Mouse (Mus musculus): ENCODE results near the gene Phf21a.

DNA sequence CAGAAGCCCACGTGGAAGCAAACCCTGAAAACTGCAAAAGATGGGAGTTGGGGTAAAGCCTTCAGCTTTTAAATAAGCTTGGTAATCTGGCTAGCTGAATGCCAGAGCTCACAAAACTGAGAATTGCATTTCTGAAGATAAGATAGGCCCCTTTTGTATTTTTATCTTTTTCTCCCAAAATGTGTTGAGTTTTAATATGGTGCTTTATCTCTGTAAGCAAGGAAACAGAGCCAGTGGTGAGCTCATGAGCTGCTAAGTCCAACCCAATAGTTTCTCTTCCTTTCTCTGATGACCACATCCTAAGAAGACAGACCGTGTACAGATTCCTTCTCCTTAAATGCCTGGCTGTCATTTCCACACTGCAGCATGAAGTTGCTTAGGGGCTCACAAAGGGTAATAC is 167.0 kb downstream of the Phf21a start:
- TF ChIP-seq CTCF (IDR thresholded peaks at IDR 0.05; ENCODE audit: extremely low read depth, insufficient read length, insufficient replicate concordance, low read depth, low read length) (no peak), POLR2A (IDR thresholded peaks at IDR 0.05; ENCODE audit: low read depth, low read length) (no peak)

Data from small intestine, adult 2 months (tissue).